ENCODE assay signal across 11 mouse cellular contexts in the genomic region with DNA sequence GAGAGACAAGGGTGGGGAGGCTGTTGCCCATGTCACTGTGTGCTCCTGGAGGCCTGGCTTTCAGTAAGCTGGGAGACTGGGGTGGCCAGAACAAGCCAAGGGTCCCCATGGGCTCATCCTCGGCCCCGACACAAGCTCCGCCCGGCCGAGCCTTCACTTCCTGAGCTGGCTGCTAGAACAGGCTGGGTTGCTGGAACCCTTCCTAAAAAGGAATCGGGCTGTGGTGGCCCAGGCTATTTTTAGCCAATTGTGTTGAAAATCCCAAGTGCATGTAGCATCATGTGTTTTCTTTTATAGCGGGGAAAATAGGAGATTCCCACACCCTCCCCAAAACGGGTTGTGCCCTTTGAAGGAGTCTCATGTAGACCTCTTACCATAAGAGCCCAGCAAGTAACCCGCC.
DNase-seq lines count a peak whose midpoint lies in the region; TF ChIP-seq lines count a peak whose summit lies in the region.
"Had no signal": no experiment of that assay in that cellular context is flagged by ENCODE, and none has a peak within 500 bp of the region (broad histone marks: within the 10 kb centered on the region; RNA-seq: fewer than 3 reads in every experiment).

No protein-coding gene starts in this region.

- H3K4me1 ChIP-seq in heart, embryonic 10.5 days, result peaks cover 47% of the 10 kb centered on the region

- no peak overlapping the region for H3K4me3 ChIP-seq in layer of hippocampus, adult 2 months
- no peak overlapping the region for H3K4me3 ChIP-seq in heart, embryonic 10.5 days

- no peaks in the 10 kb centered on the region for H3K9me3 ChIP-seq in heart, embryonic 10.5 days
- H3K9me3 ChIP-seq: G1E had no signal

- H3K27me3 ChIP-seq in heart, embryonic 10.5 days (ENCODE audit: insufficient read depth, poor library complexity, severe bottlenecking), result no peaks in the 10 kb centered on the region; the same call in 1 of the 2 replicates

- peak; percentile 42 for DNase-seq in cerebellum, adult 9-10 months
- no peak for DNase-seq in cerebellum, adult 18-20 months
- no peak for DNase-seq in layer of hippocampus, adult 2 months (ENCODE audit: low spot score in 2 of 2)
- no peak for DNase-seq in layer of hippocampus, adult 9-11 months
- DNase-seq in heart, embryonic 10.5 days (ENCODE audit: low spot score), result no peak
- DNase-seq in kidney, postnatal 25 days, result peak; percentile 60 to 78
- DNase-seq in adrenal gland, postnatal 25 days, result no peak
- no peak for DNase-seq in adrenal gland, adult 8-10 months
- DNase-seq: thymus, adult 2 months had no signal

- WGBS in heart, embryonic 10.5 days, result 76% methylated on average over 9 of the region's 9 CpGs

- H3K36me3 ChIP-seq in heart, embryonic 10.5 days, result no peaks in the 10 kb centered on the region
- H3K36me3 ChIP-seq: G1E had no signal

- peak overlapping the region; percentile 90 for H3K27ac ChIP-seq in layer of hippocampus, adult 2 months
- H3K27ac ChIP-seq in heart, embryonic 10.5 days, result peak overlapping the region; percentile 69; the same call in 1 of the 2 replicates
- H3K27ac ChIP-seq: hindbrain, embryonic 14.5 days had no signal

- no peak for TF ChIP-seq CTCF in layer of hippocampus, adult 2 months (conservative IDR thresholded peaks at IDR 0.05)

Comparison
In these comparisons a context has a peak if more than half of its experiments do, and no peak if none do; other contexts are left out.
1. DNase-seq: peak in cerebellum, adult 9-10 months (single experiment) and kidney, postnatal 25 days (2 of 2); none in cerebellum, adult 18-20 months (0 of 2), layer of hippocampus, adult 2 months (0 of 2), layer of hippocampus, adult 9-11 months (single experiment), heart, embryonic 10.5 days (single experiment), adrenal gland, postnatal 25 days (single experiment) and adrenal gland, adult 8-10 months (single experiment).